Mouse (Mus musculus): ENCODE results near the gene 4921504E06Rik.

GRCm38 (mm10) chr2:19579180-19579579 is 25.5 kb upstream of the 4921504E06Rik start:
- no peak for TF ChIP-seq CTCF (IDR thresholded peaks at IDR 0.05; ENCODE audit: borderline replicate concordance, insufficient read depth, low read length)
- TF ChIP-seq POLR2A (IDR thresholded peaks at IDR 0.05; ENCODE audit: low read depth, low read length) = no peak

All from embryonic fibroblast, embryonic 13.5 days (primary cell).